8 mouse cellular contexts compared by ENCODE assay signal in genomic region chr6:49215748-49216585, GRCm38 (mm10). TPM values are rescaled to one million over a fixed set of nuclear protein-coding genes. Genes with fewer than 3 reads are reported as not detected.
DNase-seq lines count a peak whose midpoint lies in the region; ATAC-seq and TF ChIP-seq lines count a peak whose summit lies in the region.

No protein-coding gene starts in this region.

- H3K4me1 ChIP-seq in kidney, embryonic 16.5 days (ENCODE audit: insufficient read depth, low read length) = peaks cover 24% of the 10 kb centered on the region
- peaks cover 12% of the 10 kb centered on the region for H3K4me1 ChIP-seq in bone marrow macrophage, adult 2 months (ENCODE audit: control insufficient read depth, insufficient read depth, low read length)
- peaks cover 29% of the 10 kb centered on the region for H3K4me1 ChIP-seq in hindbrain, embryonic 13.5 days (replicated peaks)
- H3K4me1 ChIP-seq in midbrain, embryonic 15.5 days = peaks cover 39% of the 10 kb centered on the region

- TF ChIP-seq CTCF in bone marrow macrophage, adult 2 months (IDR thresholded peaks at IDR 0.05; ENCODE audit: low read depth, low read length) = no peak

- no peaks in the 10 kb centered on the region for H3K9me3 ChIP-seq in kidney, embryonic 16.5 days (ENCODE audit: low read length)
- no peaks in the 10 kb centered on the region for H3K9me3 ChIP-seq in hindbrain, embryonic 13.5 days
- no peaks in the 10 kb centered on the region for H3K9me3 ChIP-seq in midbrain, embryonic 15.5 days

- H3K27ac ChIP-seq in kidney, embryonic 16.5 days (ENCODE audit: low read length) = peak overlapping the region; percentile 98
- H3K27ac ChIP-seq in bone marrow macrophage, adult 2 months (ENCODE audit: insufficient read depth, low read depth, low read length) = peak overlapping the region; percentile 21
- peak overlapping the region; percentile 97 for H3K27ac ChIP-seq in hindbrain, embryonic 13.5 days
- peak overlapping the region; percentile 93 for H3K27ac ChIP-seq in midbrain, embryonic 15.5 days

- 4% methylated on average over 14 of the region's 14 CpGs for WGBS in kidney, embryonic 16.5 days
- 2% methylated on average over 14 of the region's 14 CpGs for WGBS in hindbrain, embryonic 13.5 days
- WGBS in midbrain, embryonic 15.5 days = 2% methylated on average over 14 of the region's 14 CpGs

- no peak for DNase-seq in kidney, postnatal 10 days
- DNase-seq in cerebellum, adult 18-20 months = no peak
- DNase-seq in right cerebral cortex, adult 18-20 months = no peak
- DNase-seq in left cerebral cortex, adult 18-20 months (ENCODE audit: low spot score in 2 of 2) = no peak

- H3K4me3 ChIP-seq in kidney, embryonic 16.5 days (ENCODE audit: low read length) = peak overlapping the region; percentile 87
- peak overlapping the region; percentile 93 for H3K4me3 ChIP-seq in bone marrow macrophage, adult 2 months (ENCODE audit: insufficient read depth, low read length)
- peak overlapping the region; percentile 96 for H3K4me3 ChIP-seq in hindbrain, embryonic 13.5 days
- H3K4me3 ChIP-seq in midbrain, embryonic 15.5 days = peak overlapping the region; percentile 79

- H3K27me3 ChIP-seq in kidney, embryonic 16.5 days (ENCODE audit: insufficient read depth, low read length) = peaks cover 9% of the 10 kb centered on the region; the same call in 1 of the 2 replicates
- no peaks in the 10 kb centered on the region for H3K27me3 ChIP-seq in hindbrain, embryonic 13.5 days
- no peaks in the 10 kb centered on the region for H3K27me3 ChIP-seq in midbrain, embryonic 15.5 days (replicated peaks)

- H3K36me3 ChIP-seq in kidney, embryonic 16.5 days (ENCODE audit: insufficient read depth, low read length) = no peaks in the 10 kb centered on the region
- H3K36me3 ChIP-seq in hindbrain, embryonic 13.5 days = no peaks in the 10 kb centered on the region
- no peaks in the 10 kb centered on the region for H3K36me3 ChIP-seq in midbrain, embryonic 15.5 days (replicated peaks)

- peak; percentile 7; the same call in 1 of the 2 replicates for ATAC-seq in kidney, embryonic 16.5 days (ENCODE audit: low FRiP score, low TSS enrichment)
- peak; percentile 10 for ATAC-seq in hindbrain, embryonic 13.5 days (ENCODE audit: low FRiP score)
- peak; percentile 10 for ATAC-seq in midbrain, embryonic 15.5 days (replicated peaks)

- peak overlapping the region; percentile 93 for H3K4me2 ChIP-seq in kidney, embryonic 16.5 days (replicated peaks; ENCODE audit: low read depth, low read length)
- peak overlapping the region; percentile 81 for H3K4me2 ChIP-seq in hindbrain, embryonic 13.5 days
- peak overlapping the region; percentile 90 for H3K4me2 ChIP-seq in midbrain, embryonic 15.5 days

- TF ChIP-seq POLR2A in bone marrow macrophage, adult 2 months (IDR thresholded peaks at IDR 0.05; ENCODE audit: borderline replicate concordance, low read depth, low read length) = no peak

- peak overlapping the region; percentile 96 for H3K9ac ChIP-seq in kidney, embryonic 16.5 days (replicated peaks; ENCODE audit: low read length)
- peak overlapping the region; percentile 96 for H3K9ac ChIP-seq in hindbrain, embryonic 13.5 days
- peak overlapping the region; percentile 80; the same call in 1 of the 2 replicates for H3K9ac ChIP-seq in midbrain, embryonic 15.5 days

RNA-seq across cellular contexts. Expression of gene Igf2bp3, which starts 1.2 kb away (rescaled TPM):
- 40.8 and 44.4 TPM in 2 replicates for polyA plus RNA-seq in kidney, embryonic 16.5 days (2015; fragmentation: Nextera tagmentation; extraction: Ambion mirVana)
- polyA plus RNA-seq in bone marrow macrophage, adult 2 months (2012; ENCODE audit: insufficient read depth, insufficient read length, missing spikeins) = 0.68 and 0.79 TPM in 2 replicates
- 43.7 and 45.0 TPM in 2 replicates for polyA plus RNA-seq in hindbrain, embryonic 13.5 days (2015; fragmentation: Nextera tagmentation; extraction: Ambion mirVana)
- 25.2 and 26.9 TPM in 2 replicates for polyA plus RNA-seq in midbrain, embryonic 15.5 days (2015; fragmentation: Nextera tagmentation; extraction: Ambion mirVana)
- total RNA-seq in left cerebral cortex, adult 18-20 months (2021) = not detected

RNA-seq across cellular contexts. Expression of gene Tra2a, which starts 47.9 kb away (rescaled TPM):
- 121 and 125 TPM in 2 replicates for polyA plus RNA-seq in kidney, embryonic 16.5 days (2015; fragmentation: Nextera tagmentation; extraction: Ambion mirVana)
- 94.2 and 103 TPM in 2 replicates for polyA plus RNA-seq in bone marrow macrophage, adult 2 months (2012; ENCODE audit: insufficient read depth, insufficient read length, missing spikeins)
- 133 and 143 TPM in 2 replicates for polyA plus RNA-seq in hindbrain, embryonic 13.5 days (2015; fragmentation: Nextera tagmentation; extraction: Ambion mirVana)
- 123 and 128 TPM in 2 replicates for polyA plus RNA-seq in midbrain, embryonic 15.5 days (2015; fragmentation: Nextera tagmentation; extraction: Ambion mirVana)
- total RNA-seq in left cerebral cortex, adult 18-20 months (2021) = 10 to 100 TPM; 80.5 to 84.7 TPM

Comparison
In these comparisons a context has a peak if more than half of its experiments do, and no peak if none do; other contexts are left out.
1. H3K27ac ChIP-seq: peak in every context shown above with its lines; median percentile 98 in kidney, embryonic 16.5 days; 97 in hindbrain, embryonic 13.5 days; 93 in midbrain, embryonic 15.5 days; 21 in bone marrow macrophage, adult 2 months.
2. RNA of gene Igf2bp3, which starts 1.2 kb away (polyA plus RNA-seq): 43.7 to 45.0 TPM in hindbrain, embryonic 13.5 days, 40.8 to 44.4 TPM in kidney, embryonic 16.5 days and 25.2 to 26.9 TPM in midbrain, embryonic 15.5 days; 0.68 to 0.79 TPM in bone marrow macrophage, adult 2 months; every median in the first group is over 10 times any median in the second.
3. Peak in every context shown above with its lines, with median percentiles within 50 percentile points of each other: ATAC-seq, H3K4me2 ChIP-seq, H3K4me3 ChIP-seq and H3K9ac ChIP-seq.